Mouse (Mus musculus) kidney, adult 8-10 months (tissue): ENCODE data around the gene Zfp931.
"Not testable (repeated sequence)": the region's sequence is repeated elsewhere in the genome, so short reads cannot be mapped to it uniquely, and the experiment has no call there.

ENCODE experiments used
- DNase-seq, 2 experiments: peaks; one replicate each; pipeline ENCODE4 v3.0.0; 2022

The Zfp931 gene

DNA sequence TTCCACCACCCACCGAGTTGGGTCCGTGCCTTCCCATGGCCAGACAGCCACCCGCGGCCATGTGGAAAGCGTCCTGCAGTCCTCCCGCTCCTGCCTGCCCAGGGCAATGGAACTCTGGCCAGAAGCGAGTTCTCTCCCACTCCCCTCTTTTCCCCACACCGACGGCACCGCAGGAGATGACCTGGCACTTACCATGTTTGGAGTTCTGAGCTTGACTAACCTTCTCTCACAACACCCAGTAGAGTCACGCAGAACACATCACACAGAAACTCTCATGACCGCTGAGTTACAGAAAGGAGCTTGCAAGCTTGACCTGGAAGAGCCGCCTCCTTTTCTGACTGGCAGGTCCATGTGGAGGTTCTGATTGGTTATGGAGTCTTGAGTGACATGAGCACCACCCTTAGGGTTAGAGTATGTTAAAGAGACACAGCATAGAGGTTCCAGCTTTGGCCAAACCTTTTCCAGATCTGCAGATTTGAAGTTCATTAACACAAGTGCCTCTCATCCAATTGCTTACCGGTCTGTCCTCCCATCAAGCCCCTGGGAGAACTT, at the start of gene Zfp931:
Gene Zfp931, minus strand, starts transcription at position 311 of the 552 bp plus-strand sequence.
- peak; percentile 38 to 49 for DNase-seq

DNA sequence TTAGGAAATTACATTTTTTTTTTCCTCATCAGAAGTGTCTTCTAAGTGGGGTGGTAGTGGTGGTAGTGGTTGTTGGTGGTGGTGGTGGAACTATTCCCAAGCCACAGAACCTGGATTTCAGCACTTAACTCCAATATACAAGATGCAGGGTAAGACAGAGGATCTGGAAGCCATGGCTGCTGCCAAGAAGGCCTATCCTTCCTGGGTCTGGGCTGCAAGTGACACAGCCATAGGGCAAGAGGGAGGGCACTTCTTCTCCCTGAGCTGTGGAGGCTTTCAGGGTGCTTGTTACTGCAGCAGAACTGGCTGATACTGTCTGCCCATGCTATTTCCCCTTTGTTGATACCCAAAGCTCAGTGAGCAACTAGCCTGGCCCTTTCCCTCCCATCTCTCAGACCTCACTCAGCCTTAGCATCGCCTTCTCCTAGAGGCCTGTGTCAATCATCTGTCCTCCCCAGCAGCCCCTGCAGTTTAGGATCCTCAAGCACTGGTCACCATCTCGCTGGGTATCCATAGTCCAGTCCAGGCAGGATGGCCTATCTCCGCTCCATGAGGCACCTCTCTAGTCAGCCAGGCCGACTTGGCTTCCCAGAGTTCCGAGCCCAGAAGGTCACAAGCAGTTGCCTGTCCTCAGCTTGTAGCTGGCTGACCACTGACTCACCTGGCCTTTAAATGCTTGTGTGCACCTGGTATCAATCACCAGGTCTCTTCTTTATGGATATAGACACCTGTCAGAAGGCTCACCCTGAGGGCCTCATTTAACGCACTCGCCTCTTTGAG, 48.0 kb upstream of the Zfp931 start:
- no peak for DNase-seq

DNA sequence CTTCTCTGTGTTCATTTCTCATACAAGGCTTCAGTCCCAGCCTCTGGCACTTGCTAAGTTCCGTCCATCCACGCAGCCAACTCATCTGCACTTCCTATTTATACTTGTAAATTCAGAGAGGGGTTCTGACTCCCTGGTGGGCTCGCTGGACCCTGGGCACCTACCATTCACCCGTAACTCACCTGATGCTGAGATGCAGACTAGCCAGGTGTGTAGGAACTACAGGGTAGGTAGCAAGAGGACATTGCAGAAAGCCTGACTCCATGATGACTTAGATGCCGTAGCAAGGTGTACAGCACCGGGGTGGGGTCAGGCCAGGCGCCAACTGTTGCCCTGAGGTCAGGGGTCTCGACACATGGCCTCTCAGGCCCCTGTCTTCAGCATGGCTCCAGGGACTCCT, 47.2 kb upstream of the Zfp931 start:
- DNase-seq: no peak

DNA sequence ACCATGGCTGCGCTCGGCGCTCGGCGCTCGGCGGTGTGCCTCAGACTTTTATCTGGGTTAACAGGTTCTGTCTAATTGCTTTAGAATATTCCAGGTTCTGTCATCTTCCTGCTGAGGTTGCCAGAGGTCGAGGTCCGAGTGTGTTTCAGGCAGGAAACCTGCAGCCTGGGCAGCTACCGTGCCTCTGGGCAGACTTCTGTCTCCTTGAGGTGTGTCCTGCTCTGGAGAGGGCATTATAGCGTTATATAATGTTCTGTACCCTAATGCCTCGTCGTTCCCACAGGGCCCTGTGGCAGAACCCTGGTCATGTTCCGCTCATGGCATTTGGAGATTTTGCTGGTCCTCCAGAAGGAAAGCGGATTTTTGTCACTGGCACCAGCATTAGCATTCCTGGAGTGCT, 45.2 kb upstream of the Zfp931 start:
- DNase-seq: no peak

DNA sequence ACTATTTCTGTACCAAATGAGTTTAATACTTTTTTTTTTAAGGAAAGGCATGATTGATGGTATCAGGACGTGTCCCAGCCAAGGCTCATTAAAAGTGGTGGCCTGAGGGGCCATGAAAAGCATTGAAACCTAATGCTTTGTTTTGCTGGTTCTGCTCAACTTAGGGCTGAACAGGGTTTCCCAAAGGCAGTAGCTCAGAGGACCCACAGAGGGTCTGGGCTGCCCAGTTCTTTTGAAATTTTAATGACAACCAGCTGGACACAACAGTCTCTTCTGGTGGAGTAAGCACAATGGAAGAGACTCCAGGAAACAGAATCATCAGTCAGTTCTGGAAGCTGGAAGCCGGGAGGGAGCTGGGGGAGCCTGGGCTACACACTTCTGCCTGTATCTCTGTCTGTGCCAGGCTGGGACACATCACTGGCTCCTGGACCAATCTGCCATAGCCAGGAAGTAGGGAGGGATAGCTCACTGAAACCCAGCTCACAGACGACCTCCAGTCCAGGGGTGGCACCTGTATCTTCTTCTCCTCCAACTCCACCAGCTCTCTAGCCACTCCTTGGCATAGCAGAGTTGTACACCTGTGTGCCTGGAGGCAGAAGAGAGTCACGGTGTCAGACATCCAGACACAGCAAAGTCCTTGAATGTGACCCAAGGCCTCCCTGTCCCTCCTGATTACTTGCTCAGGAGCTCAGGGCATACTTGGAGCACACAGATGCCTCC, 43.8 kb upstream of the Zfp931 start:
- DNase-seq: no peak

DNA sequence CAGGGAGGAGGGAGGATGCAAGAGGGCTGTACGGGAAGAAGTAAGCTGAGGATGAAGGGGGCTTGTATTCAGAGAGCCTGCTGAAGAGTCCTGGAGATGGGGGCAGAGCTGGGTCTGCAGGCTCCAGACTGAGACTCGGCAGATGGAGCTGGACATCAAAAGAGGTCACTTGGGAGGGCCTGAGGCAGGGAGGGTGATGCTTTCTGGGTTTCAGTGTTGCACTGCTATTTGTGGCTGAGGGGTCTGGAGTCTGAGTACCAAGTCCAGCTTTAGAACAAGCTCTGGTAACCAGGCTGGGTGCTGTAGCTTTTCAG, 43.1 kb upstream of the Zfp931 start:
- no peak for DNase-seq

DNA sequence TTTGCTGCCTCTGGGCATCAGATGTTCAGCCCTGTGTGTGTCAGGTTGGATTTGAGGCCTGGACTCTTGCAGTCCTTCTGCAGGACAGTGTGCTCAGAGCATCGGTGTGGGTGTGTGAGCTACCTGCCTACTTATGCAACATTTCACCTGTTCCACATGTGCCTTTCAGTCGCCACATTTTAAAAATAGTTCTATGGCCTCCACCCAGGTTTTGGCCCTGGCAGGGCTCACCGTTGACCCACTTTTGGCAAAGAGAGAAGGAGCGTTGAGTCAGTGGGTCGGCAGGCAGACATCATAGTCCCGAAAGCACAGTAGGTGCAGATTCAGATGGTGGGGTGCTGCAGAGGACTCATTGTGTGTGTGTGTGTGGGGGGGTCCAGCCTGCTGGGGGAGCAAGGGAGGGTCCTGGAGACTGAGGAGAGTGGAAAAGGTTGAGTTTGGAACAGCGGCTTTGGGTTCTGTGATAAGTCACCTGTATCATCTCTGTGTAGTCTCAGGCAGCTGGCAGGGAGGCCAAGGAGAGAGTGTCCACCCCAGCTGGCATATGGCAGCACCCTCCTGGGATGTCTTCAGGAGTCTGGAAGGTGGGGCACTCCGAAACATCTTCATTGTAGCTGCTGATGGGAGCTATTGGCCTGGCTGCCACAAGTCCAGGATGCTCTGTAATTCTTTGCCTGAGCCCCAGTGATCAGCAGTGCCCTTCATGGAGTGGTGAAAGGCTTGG, 42.5 kb upstream of the Zfp931 start:
- DNase-seq: no peak

DNA sequence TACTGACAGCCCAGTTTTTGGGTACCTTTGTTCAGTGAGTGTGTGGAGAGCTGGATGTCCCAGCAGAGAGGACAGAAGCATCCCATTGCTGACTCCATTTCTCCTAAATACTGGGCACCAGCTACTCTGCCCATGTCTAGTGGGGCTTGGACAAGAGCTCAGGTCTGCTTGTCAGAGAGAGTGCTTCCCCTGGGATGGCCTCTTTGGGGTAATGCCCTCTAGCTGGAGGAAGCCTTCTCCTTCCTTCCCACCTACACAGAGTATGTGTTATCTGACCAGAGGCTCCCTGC, 42.0 kb upstream of the Zfp931 start:
- DNase-seq: no peak

DNA sequence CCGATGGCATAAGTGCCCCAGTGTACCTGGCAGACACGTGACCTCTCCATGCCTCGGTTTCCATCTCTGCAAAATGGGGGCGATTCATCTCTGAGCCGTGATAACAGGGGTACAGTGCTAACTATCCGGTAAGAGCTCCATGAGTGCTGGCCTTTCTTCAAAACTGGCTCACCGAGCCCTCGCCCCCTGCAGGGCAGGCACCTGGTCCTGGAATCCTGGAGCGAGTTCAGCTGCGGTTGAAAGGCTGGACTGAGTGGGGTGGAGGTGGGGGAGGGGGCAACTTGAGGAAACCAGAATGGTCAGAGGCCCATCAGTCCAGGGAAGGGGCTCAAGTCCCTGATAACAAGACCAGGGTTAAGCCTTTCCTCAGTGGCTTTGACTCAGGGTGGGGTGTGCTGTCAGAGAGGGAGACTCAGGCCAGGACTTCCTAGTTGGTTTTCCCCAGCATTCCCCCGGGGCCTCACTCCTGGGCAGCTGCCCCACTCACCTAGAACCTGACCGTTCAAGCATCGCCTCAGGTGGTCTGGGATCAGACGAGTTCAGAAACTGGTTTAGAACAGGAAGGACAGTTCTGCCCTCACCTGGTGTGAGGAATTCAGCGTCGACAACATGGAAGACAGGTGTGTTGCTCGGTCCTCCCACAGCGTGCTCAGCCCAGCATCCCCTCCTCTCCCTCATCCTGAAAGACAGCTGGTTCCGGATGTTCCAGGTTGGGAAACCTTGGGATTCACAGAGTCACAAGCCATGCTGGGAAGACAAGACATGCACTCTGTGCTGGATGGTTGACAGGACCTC, 41.5 kb upstream of the Zfp931 start:
- DNase-seq: no peak

DNA sequence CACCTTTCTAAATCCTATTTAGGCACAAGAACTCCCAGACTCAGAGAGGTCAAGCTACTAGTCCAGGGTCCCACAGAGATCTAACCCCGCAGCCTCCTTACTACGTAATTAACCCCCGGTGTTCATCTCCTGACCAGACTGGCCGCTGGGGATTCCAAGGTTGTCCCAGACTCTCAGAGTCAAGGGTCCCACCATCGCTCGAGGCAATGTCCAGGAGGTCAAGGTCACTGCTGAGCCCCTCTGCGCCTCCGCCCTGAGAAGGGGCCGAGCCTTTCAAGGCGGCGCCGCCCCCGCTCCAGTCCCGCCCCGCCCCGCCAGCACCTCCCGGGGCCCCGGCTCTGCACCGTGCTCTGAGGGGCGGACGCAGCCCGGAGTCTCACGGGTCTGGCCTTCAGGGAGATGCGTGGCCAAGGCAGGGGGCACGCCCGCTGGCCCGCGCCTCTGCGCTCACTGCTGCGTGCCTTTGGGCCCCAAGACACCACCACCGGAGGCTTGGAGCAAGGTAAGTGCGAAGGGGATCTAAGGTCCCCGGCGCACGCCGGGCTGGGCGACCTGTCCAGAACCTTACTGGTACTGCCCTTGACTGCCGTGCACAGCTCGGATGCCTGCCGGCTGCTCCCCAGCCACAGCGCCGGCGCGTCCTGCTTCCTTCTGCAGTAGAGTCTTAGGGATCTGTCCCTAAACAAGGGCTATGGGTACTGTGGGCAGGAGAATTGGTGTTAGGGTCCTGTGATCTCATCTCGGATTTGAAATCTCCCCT, 40.7 kb upstream of the Zfp931 start, which contains the start of gene Phactr3:
Gene Phactr3, plus strand, starts transcription at position 175 of the 760 bp plus-strand sequence.
- no peak for DNase-seq

DNA sequence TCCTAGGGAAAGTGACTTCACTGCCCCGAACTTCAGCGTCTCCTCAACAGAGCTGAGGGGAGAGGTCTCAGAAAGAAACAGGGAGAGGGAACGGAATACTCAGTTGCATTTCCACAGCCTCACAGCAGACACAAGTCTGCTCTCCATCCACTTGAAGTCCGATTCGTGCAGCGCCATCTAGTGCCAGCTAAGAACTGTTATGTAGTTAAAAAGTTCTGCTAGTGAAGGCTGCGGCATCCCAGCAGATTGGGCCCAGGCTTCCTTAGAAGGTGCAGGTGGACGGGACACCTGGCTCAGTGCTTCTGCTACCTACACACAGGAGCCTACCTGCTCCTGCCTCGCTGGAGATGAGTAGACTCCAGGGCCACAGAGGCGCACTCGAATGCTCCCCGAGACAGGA, 39.7 kb upstream of the Zfp931 start:
- peak; percentile 8 to 35 for DNase-seq

DNA sequence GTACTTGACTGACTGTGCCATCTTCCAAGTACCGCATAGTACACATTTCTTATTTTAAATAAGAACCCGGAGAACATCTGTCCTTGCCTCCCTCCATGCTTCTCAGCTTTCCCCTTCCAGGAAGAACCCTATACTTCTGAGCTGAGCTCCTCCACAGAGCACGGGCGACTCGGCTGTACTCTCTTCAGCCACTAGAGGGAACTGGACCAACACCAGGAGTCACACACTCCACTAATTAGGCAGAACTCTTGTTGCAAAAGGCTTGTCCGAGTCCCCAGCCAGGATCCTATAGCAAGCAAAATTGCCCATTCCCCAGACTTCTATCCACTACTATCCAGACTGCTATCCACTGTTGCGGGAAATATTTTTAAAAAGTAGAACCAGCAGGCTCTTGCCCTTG, 23.7 kb upstream of the Zfp931 start:
- DNase-seq: peak; percentile 5 to 54

DNA sequence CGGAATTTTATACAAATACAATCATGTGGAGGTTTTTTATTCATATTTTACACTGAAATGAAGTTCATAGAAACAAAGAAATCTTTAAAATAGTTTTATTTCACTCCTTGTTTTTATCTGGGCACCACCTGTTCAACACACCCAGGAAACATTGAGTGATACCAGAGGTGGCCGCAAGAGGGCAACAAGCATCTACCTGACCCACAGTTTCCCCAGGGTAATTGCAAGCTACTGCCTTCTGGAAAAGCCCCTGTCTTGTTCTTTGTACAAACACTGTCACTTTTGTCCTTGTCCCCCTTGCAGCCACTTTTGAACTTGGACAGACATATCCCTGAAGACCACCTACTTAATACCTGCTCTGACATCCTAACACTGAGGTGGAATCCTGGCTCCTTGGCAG, 19.7 kb upstream of the Zfp931 start:
- peak in 1 of 2 experiments; percentile 66 for DNase-seq

DNA sequence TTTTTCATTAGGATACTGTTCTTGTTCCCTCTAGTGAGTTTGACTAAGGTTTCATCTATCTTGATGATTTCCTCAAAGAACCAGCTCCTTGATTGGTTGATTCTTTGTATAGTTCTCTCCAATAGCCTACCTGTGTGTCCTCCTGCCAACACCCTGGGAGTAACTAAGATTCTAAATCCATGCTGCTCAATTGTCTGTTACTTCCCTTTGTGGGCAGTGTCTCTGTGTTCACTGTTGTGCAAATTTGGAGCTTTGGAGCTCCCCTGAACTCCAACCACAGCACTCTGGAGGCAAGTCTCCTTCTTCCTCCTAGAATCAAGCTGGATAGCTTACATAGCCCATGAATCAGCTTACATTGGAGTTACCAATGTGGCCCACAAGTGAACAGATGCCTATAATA, 11.3 kb upstream of the Zfp931 start:
- DNase-seq: no peak

DNA sequence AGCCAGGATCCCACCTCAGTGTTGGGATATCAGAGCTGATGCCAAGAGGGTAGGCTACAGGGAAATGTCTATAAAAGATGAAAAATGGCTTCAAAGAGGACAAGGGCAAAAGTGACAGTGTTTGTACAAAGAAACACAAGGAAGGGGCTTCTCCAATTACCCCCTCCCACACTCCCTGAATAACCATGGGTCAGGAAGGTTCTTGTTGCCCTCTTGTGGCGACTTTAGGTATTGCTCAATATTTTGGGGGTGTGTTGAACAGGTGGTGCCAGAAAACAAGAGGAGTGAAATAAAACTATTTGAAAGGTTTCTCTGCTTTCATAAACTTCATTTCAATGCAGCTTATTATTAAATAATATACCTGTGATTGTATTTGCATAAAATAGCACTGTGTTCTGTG, 20.1 kb downstream of the Zfp931 start:
- DNase-seq: peak; percentile 31 to 71

DNA sequence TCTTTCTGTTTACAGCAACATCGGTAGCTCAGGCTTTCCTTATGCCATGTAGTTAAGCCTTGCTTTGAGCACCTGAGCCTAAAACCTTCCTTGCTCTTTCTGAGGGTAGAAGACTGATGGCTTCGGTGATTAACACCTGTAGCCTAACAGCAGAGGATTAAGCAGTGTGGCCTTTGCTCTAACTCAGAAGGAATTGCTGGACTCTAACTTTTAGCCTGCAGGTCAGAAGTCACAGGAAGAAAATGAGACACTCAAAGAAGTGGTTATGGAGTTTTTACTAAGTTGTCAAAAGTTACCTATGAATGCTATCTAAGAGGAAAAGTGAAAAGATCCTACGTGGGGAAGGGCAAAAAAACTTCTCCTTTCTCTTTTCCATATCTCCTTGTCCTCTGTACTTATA, 50.7 kb downstream of the Zfp931 start:
- DNase-seq: peak; percentile 22 to 23

DNA sequence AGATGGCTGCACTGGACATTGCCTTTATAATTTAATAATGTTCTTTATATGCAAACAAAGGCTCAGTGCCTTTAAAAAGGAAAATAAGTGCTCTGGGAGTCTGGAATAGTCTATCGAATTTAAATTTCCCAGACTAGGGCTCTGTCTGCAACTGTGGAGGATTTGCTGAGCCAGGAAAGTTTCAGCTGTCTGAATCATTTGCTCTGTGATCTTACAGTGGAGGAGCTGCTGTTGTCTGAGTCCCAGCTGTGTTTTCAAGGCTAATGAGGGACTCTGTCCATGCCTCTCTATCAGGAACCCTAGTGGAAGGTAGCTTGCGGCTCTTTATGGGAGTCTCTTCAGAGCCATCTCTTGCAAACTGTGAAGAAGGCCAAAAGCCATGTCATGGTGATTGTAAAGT, 54.4 kb downstream of the Zfp931 start:
- not testable (repeated sequence) for DNase-seq

DNA sequence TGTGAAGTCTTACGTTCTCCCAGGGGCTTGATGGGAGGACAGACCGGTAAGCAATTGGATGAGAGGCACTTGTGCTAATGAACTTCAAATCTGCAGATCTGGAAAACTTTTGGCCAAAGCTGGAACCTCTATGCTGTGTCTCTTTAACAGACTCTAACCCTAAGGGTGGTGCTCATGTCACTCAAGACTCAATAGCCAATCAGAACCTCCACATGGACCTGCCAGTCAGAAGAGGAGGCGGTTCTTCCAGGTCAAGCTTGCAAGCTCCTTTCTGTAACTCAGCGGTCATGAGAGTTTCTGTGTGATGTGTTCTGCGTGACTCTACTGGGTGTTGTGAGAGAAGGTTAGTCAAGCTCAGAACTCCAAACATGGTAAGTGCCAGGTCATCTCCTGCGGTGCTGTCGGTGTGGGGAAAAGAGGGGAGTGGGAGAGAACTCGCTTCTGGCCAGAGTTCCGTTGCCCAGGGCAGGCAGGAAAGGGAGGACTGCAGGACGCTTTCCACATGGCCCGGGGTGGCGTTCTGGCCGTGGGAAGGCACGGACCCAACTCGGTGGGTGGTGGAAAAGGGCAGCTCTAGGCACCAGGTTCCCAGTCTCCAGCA, 55.2 kb downstream of the Zfp931 start, which contains the start of gene Zfp971:
Gene Zfp971, plus strand, starts transcription at position 274 of the 601 bp plus-strand sequence.
- peak; percentile 67 to 68 for DNase-seq

DNA sequence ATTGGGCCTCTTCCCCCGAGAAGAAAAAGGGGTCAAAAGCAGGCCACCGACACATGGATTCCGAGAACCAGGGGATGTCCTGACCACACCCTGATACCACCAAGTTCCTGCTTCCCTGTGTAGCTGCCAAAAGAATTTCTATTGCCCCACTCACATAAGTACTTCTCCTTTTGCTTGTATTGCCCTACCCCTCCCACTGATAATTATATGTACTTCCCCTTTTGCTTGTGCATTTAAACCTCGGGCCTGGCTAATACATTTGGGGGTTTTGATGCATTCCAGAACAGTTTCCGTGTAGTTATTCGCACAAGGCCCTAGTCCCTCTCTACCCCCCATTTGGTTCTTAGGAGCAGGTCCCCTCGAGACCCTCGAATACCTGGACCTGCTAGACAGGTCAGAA, 57.5 kb downstream of the Zfp931 start:
- not testable (repeated sequence) for DNase-seq

DNA sequence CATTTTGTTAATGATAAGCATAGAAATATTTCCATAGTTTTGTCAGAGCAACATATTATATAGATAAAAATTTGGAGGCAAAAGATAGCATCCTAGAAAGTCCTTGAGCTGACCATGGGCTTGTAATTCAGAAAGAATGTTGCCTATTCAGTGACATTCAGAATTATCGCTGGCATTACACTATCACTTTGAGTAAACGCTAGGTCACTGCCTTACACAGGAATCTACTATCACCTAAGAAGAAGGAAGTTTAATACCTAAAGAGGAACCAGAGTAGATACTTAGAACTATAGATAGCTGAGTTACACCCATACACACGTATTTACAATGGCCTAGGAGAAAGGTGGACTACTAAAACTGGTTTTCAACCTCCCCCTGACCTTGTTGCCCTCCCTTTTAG, 58.8 kb downstream of the Zfp931 start:
- not testable (repeated sequence) for DNase-seq
